Mouse (Mus musculus) kidney, postnatal 10 days (tissue): ENCODE measurements around the gene Cubn.

ENCODE experiments used
- DNase-seq: peaks from one replicate; pipeline ENCODE4 v3.0.0; 2021; ENCODE audit warnings: mixed read lengths

Gene Cubn

GRCm38 (mm10) chr2:13342325-13342926 lies 149.2 kb downstream of the Cubn start:
- peak; percentile 43 for DNase-seq

- DNase-seq = no peak
Observed at GRCm38 (mm10) chr2:13335446-13335845, 156.2 kb downstream of the Cubn start.

- DNase-seq = no peak
Observed at GRCm38 (mm10) chr2:13329754-13330417, 161.7 kb downstream of the Cubn start.

GRCm38 (mm10) chr2:13303376-13303775 lies 188.2 kb downstream of the Cubn start:
- DNase-seq = no peak

- peak; percentile 25 for DNase-seq
Observed at GRCm38 (mm10) chr2:13299031-13299430, 192.6 kb downstream of the Cubn start.

- DNase-seq = no peak
Observed at GRCm38 (mm10) chr2:13297733-13298132, 193.9 kb downstream of the Cubn start.

GRCm38 (mm10) chr2:13290661-13291060 lies 201.0 kb downstream of the Cubn start:
- DNase-seq = no peak

GRCm38 (mm10) chr2:13290070-13290469 lies 201.5 kb downstream of the Cubn start:
- DNase-seq = no peak

- DNase-seq = no peak
Observed at GRCm38 (mm10) chr2:13278114-13278862, 213.3 kb downstream of the Cubn start.

- DNase-seq = no peak
Observed at GRCm38 (mm10) chr2:13275874-13276273, 215.7 kb downstream of the Cubn start.

- peak; percentile 96 for DNase-seq
Observed at GRCm38 (mm10) chr2:13271165-13271957, 220.3 kb downstream of the Cubn start, which contains the start of gene Rsu1. Rsu1 (minus strand) TSS chr2:13271415.

- DNase-seq = no peak
Observed at GRCm38 (mm10) chr2:13270736-13271135, 220.9 kb downstream of the Cubn start.

- DNase-seq = no peak
Observed at GRCm38 (mm10) chr2:13268681-13269293, 222.8 kb downstream of the Cubn start.

- peak; percentile 15 for DNase-seq
Observed at GRCm38 (mm10) chr2:13264875-13265274, 226.7 kb downstream of the Cubn start.

- DNase-seq = no peak
Observed at GRCm38 (mm10) chr2:13263150-13263549, 228.5 kb downstream of the Cubn start.

- no peak for DNase-seq
Observed at GRCm38 (mm10) chr2:13258606-13259005, 233.0 kb downstream of the Cubn start.

- no peak for DNase-seq
Observed at GRCm38 (mm10) chr2:13240711-13241110, 250.9 kb downstream of the Cubn start.

GRCm38 (mm10) chr2:13237140-13237901 lies 254.3 kb downstream of the Cubn start:
- DNase-seq = peak; percentile 62

- DNase-seq = no peak
Observed at GRCm38 (mm10) chr2:13235696-13236095, 255.9 kb downstream of the Cubn start.

GRCm38 (mm10) chr2:13234796-13235195 lies 256.8 kb downstream of the Cubn start:
- no peak for DNase-seq

- no peak for DNase-seq
Observed at GRCm38 (mm10) chr2:13233902-13234301, 257.7 kb downstream of the Cubn start.
